Mouse (Mus musculus) activated CD4-positive, CD25-positive, alpha-beta regulatory T cell, adult 9 weeks (primary cell): ENCODE data around the gene Banp. TPM values are rescaled to one million over a fixed set of nuclear protein-coding genes. Genes with fewer than 3 reads are reported as not detected.

ENCODE experiments used
- polyA plus RNA-seq: library from polyadenylated mRNA; unstranded; fragments of 100-300 nt; shearing (Covaris generic); gene quantifications from one replicate; pipeline ENCODE4 v1.2.1, GENCODE M21; 2017

The Banp gene
- polyA plus RNA-seq = 51.6 TPM

DNA sequence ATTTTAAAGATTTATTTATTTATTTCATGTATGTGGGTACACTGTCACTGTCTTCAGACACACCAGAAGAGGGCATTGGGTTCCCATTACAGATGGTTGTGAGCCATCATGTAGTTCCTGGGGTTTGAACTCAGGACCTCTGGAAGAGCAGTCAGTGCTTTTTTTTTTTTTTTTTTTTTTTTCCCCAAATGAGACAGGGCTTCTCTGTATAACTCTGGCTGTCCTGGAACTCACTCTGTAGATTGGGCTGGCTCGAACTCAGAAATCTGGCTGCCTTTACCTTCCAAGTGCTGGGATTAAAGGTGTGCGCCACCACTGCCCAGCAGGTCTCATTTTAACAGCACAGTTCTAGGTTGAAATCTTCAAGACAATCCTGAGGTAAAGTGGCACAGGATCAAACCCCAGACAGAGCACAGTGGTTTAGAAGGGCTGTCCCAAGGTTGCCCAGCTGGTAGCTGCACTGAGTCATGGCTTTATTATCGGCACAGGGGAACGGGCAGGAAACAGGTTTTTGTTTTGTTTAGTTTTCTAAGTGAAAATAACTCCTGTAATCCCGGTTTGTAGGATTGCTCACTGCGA lies at the start of gene Banp:
Banp (plus strand) TSS at position 529 of the 579 bp plus-strand sequence.

DNA sequence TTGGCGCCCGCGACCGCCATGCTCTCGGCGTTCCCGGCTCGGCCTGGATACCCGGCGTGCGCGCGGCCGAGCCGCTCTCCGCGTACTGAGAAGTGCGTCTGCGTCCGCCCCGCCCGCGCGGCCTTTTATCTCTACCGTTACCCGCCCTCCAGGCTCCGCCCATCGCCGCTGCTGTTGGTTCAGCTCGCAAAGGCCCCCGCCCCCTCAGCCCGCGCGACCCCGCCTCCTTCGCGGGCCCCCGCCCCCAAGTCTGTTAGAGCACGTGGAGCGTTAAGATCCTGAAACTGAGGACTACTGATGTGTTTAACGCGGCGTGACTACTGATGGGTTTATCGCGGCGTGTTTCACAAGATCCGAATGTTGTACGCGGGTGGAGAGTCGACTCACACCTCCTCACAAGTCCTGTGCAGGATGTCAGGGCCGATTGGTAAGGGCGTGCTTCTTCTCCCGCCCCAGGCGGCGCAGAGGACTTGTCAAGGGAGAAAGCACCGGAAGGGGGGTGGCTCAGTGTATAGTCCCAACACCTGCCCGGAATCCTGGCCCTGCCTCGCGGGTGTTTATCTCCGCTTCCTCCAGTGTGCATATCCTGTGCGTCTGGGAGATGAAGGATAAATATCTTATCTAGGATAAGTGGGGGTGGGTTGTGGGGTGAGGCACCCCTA lies 41.8 kb upstream of the Banp start, which contains the start of gene Slc7a5:
Slc7a5 (minus strand) TSS at position 108 of the 662 bp plus-strand sequence.

DNA sequence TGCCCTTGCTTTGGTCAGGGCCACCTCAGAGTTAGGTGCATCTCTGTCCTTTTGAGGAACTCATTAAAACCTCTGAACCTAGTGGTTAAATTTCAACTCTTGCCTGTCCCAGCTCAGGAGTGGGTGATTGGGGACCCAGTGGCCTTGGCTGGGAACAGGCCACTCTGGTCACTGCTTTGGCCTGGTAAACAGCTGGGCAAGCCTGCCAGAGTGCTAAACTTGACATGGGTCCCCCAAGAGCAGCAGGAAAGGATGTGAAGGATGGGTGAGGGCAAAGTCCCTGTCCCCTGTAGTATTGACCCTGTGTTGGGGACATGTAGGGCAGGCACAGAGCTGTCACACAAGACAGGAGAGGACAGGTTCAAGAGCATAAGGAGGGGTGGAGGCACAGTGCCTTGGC lies 4.7 kb upstream of the Banp start, which contains the start of gene Car5a:
Car5a (minus strand) TSS at position 74 of the 400 bp plus-strand sequence.

Other genes with a start within 250 kb of the Banp start
- 0.16 TPM for gene Jph3, start 220.1 kb upstream of the Banp start, polyA plus RNA-seq
- 44.0 TPM for gene Klhdc4, start 120.2 kb upstream of the Banp start, polyA plus RNA-seq
- 3.0 TPM for gene Slc7a5, start 42.1 kb upstream of the Banp start, polyA plus RNA-seq
- gene Car5a, start 4.8 kb upstream of the Banp start, polyA plus RNA-seq = not detected